Mouse (Mus musculus): Measurements from ENCODE around the gene Agmo.

- TF ChIP-seq ELF1 (IDR thresholded peaks at IDR 0.05; ENCODE audit: low read depth, low read length) (no peak), ZNF384 (IDR thresholded peaks at IDR 0.05; ENCODE audit: low read depth, low read length) (no peak), MYB (IDR thresholded peaks at IDR 0.05; ENCODE audit: low read depth, low read length) (no peak), POLR2AphosphoS2 (IDR thresholded peaks at IDR 0.05; ENCODE audit: low read length) (no peak), EP300 (IDR thresholded peaks at IDR 0.05; ENCODE audit: low read depth in 1 of 2, low read length in 2 of 2) (no peak), CTCF (IDR thresholded peaks at IDR 0.05 in 2 of 3, conservative IDR thresholded peaks at IDR 0.05 in 1 of 3; ENCODE audit: control insufficient read depth in 1 of 3, insufficient read depth in 1 of 3, low read depth in 2 of 3, low read length in 3 of 3, poor library complexity in 1 of 3, severe bottlenecking in 1 of 3) (no peak), HCFC1 (IDR thresholded peaks at IDR 0.05; ENCODE audit: low read depth, low read length) (no peak), POLR2A (IDR thresholded peaks at IDR 0.05; ENCODE audit: control insufficient read depth in 1 of 2, insufficient read depth in 1 of 2, low read depth in 1 of 2, low read length in 2 of 2, poor library complexity in 1 of 2) (no peak), ZMIZ1 (IDR thresholded peaks at IDR 0.05; ENCODE audit: low read depth, low read length) (no peak), NRF1 (IDR thresholded peaks at IDR 0.05; ENCODE audit: insufficient read depth, low read depth, low read length, poor library complexity, severe bottlenecking) (no peak), RCOR1 (IDR thresholded peaks at IDR 0.05; ENCODE audit: low read depth, low read length) (no peak), UBTF (IDR thresholded peaks at IDR 0.05; ENCODE audit: borderline replicate concordance, insufficient read depth, low read depth, low read length) (no peak), ZC3H11A (IDR thresholded peaks at IDR 0.05; ENCODE audit: low read depth, low read length) (no peak)
These were observed 93.5 kb downstream of the Agmo start for GRCm38 (mm10) chr12:37334987-37335386.

All from MEL (cell line).